Mouse (Mus musculus) hindbrain, embryonic 15.5 days (tissue): ENCODE measurements at regions not wholly inside any gene's neighbourhood (a gene's known extent, or its start where the extent isn't known, plus 50 kb on each side); places are given as distances from the start of the nearest gene placed in this dataset.
A peak's percentile ranks its signal among the peaks of the same experiment; 100 is the strongest.

Experiments used
- ATAC-seq: fragments of 200-750 bp; cut with Nextera tagmentation; 2 replicates; pipeline ENCODE4 v1.8.0; 2017; ENCODE audit warnings: low read depth, moderate number of reproducible peaks, moderate TSS enrichment; ENCODE audit not compliant: low FRiP score
- H3K27ac ChIP-seq: fragments of 300-500 bp; sonication (generic); replicated peaks from 2 replicates; pipeline ENCODE4 v1.5.1; 2015; ENCODE audit warnings: mild to moderate bottlenecking, inconsistent platforms
- H3K27me3 ChIP-seq: fragments of 300-500 bp; sonication (generic); 2 replicates; pipeline ENCODE4 v1.6.1; 2015; ENCODE audit warnings: control low read depth, inconsistent platforms
- H3K36me3 ChIP-seq: fragments of 300-500 bp; sonication (generic); 2 replicates; pipeline ENCODE4 v1.6.1; 2015; ENCODE audit warnings: control low read depth, inconsistent platforms
- H3K4me1 ChIP-seq: fragments of 300-500 bp; sonication (generic); replicated peaks from 2 replicates; pipeline ENCODE4 v1.6.1; 2015; ENCODE audit warnings: control low read depth, inconsistent platforms
- H3K4me2 ChIP-seq: fragments of 300-500 bp; sonication (generic); 2 replicates; pipeline ENCODE4 v1.6.1; 2015; ENCODE audit warnings: moderate library complexity, mild to moderate bottlenecking, inconsistent platforms
- H3K4me3 ChIP-seq: fragments of 300-500 bp; sonication (generic); 2 replicates; pipeline ENCODE4 v1.5.1; 2015; ENCODE audit warnings: mild to moderate bottlenecking, inconsistent platforms
- H3K9ac ChIP-seq: fragments of 300-500 bp; sonication (generic); 2 replicates; pipeline ENCODE4 v1.6.1; 2015; ENCODE audit warnings: inconsistent platforms
- H3K9me3 ChIP-seq: fragments of 300-500 bp; sonication (generic); 2 replicates; pipeline ENCODE4 v1.6.1; 2016; ENCODE audit warnings: control low read depth, inconsistent platforms
- WGBS: fragments of 180-500 bp; shearing (Covaris S2); methylation state at CpG from one replicate; pipeline ENCODE4 v1.1.7; 2015; 5-methylcytosine and 5-hydroxymethylcytosine counted together

DNA sequence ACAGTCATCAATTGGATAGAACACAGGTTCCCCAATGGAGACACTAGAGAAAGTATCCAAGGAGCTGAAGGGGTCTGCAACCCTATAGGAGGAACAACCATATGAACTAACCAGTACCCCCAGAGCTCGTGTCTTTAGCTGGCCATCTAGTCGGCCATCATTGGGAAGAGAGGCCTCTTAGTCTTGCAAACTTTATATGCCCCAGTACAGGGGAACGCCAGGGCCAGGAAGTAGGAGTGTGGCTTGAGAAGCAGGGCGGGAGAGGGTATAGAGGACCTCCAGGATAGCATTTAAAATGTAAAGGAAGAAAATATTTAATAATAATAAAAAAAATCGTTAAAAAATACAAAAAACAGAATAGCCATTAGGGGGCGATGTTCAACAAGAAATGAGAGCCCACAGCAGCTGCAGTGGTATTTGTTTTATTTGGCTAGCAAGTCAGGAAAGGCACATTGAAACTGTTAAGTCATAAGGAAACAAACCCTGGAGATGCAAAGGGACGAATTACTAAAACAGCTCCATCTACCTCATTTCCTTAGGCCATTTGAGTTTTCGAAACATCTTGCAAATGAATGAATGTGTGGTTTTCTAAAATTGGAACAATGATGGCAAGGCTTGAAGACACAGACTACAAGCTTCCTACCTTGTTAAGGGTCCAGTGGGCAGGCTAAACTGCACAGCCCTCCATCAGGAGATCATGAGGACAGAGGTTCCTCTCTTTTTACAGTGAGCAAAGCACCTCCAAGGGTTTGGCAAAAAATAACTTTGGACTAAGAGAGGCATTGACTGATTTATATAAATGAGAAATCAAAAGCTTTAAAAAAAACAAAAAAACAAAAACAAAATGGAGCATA is 350.7 kb upstream of the Rasa1 start:
- ATAC-seq, result peak; percentile 79
- H3K9ac ChIP-seq, result no peak overlapping the region
- WGBS, result 32% methylated on average over 8 of the region's 8 CpGs

GRCm38 (mm10) chr13:85629506-85630175 is 340.7 kb upstream of the Rasa1 start:
- 73% methylated on average over 4 of the region's 4 CpGs for WGBS
- no peaks in the 10 kb centered on the region for H3K27me3 ChIP-seq
- no peak overlapping the region for H3K4me3 ChIP-seq
- no peaks in the 10 kb centered on the region for H3K9me3 ChIP-seq
- H3K27ac ChIP-seq, result no peak overlapping the region
- no peaks in the 10 kb centered on the region for H3K4me1 ChIP-seq
- no peak for ATAC-seq
- no peak overlapping the region for H3K9ac ChIP-seq
- H3K36me3 ChIP-seq, result no peaks in the 10 kb centered on the region
- H3K4me2 ChIP-seq, result no peak overlapping the region

More for the DNA sequence above, 350.7 kb upstream of the Rasa1 start:
- H3K27me3 ChIP-seq, result no peaks in the 10 kb centered on the region
- H3K4me2 ChIP-seq, result peak overlapping the region; percentile 26
- H3K9me3 ChIP-seq, result no peaks in the 10 kb centered on the region
- H3K27ac ChIP-seq, result no peak overlapping the region
- no peak overlapping the region for H3K4me3 ChIP-seq
- no peaks in the 10 kb centered on the region for H3K36me3 ChIP-seq
- H3K4me1 ChIP-seq, result no peaks in the 10 kb centered on the region
